Mouse (Mus musculus) stomach, postnatal 0 days (tissue): Measurements from ENCODE around the gene Nfib. TPM values are rescaled to one million over a fixed set of nuclear protein-coding genes. Genes with fewer than 3 reads are reported as not detected.

ENCODE experiments used
- ATAC-seq: fragments of 200-750 bp; cut with Nextera tagmentation; 2 replicates; pipeline ENCODE4 v1.8.0; 2017; ENCODE audit not compliant: low FRiP score, low TSS enrichment
- DNase-seq: peaks from one replicate; pipeline ENCODE4 v3.0.0-alpha.2; 2016; ENCODE audit warnings: low spot score
- H3K27ac ChIP-seq: fragments of 300-500 bp; sonication (generic); replicated peaks from 2 replicates; pipeline ENCODE4 v1.5.1; 2014; ENCODE audit warnings: mild to moderate bottlenecking, control low read depth
- H3K27me3 ChIP-seq: fragments of 300-500 bp; sonication (generic); 2 replicates; pipeline ENCODE4 v1.6.1; 2014; ENCODE audit warnings: low read length; ENCODE audit not compliant: control insufficient read depth, insufficient read depth
- H3K36me3 ChIP-seq: fragments of 300-500 bp; sonication (generic); 2 replicates; pipeline ENCODE4 v1.6.1; 2014; ENCODE audit warnings: low read length, mixed read lengths; ENCODE audit not compliant: control insufficient read depth, insufficient read depth
- H3K4me1 ChIP-seq: fragments of 300-500 bp; sonication (generic); replicated peaks from 2 replicates; pipeline ENCODE4 v1.6.1; 2014; ENCODE audit warnings: antibody characterized with exemption; ENCODE audit not compliant: control insufficient read depth, insufficient read depth
- H3K4me2 ChIP-seq: fragments of 300-500 bp; sonication (generic); replicated peaks from 2 replicates; pipeline ENCODE4 v1.6.1; 2014; ENCODE audit warnings: low read depth, mild to moderate bottlenecking, control low read depth, moderate library complexity
- H3K4me3 ChIP-seq: fragments of 300-500 bp; sonication (generic); 2 replicates; pipeline ENCODE4 v1.5.1; 2014; ENCODE audit warnings: low read depth, low read length, control low read depth
- H3K9ac ChIP-seq: fragments of 300-500 bp; sonication (generic); 2 replicates; pipeline ENCODE4 v1.6.1; 2014; ENCODE audit warnings: mild to moderate bottlenecking, low read length, control low read depth, mixed read lengths
- H3K9me3 ChIP-seq: fragments of 300-500 bp; sonication (generic); 2 replicates; pipeline ENCODE4 v1.6.1; 2016; ENCODE audit warnings: low read length; ENCODE audit not compliant: control insufficient read depth
- CTCF ChIP-seq: IDR thresholded peaks from 2 replicates; pipeline ENCODE4 v1.5.1; 2016; ENCODE audit warnings: antibody characterized with exemption, low read depth, mild to moderate bottlenecking, moderate library complexity
- EP300 ChIP-seq: optimal IDR thresholded peaks from 2 replicates; pipeline ENCODE3; 2016; ENCODE audit warnings: antibody characterized with exemption
- WGBS: fragments of 180-500 bp; shearing (Covaris S2); extraction: QIAGEN DNeasy Blood & Tissue Kit; methylation state at CpG from one replicate; pipeline ENCODE4 v1.1.7; 2014; 5-methylcytosine and 5-hydroxymethylcytosine counted together
- polyA plus RNA-seq: library from polyadenylated mRNA; unstranded; fragments of >200 nt; fragmentation: Nextera tagmentation; extraction: Ambion mirVana; gene quantifications from 2 replicates; pipeline ENCODE4 v1.2.1, GENCODE M21; 2015

The Nfib gene
- polyA plus RNA-seq, 1 experiment from 2014 or later = 19.9 TPM

DNA sequence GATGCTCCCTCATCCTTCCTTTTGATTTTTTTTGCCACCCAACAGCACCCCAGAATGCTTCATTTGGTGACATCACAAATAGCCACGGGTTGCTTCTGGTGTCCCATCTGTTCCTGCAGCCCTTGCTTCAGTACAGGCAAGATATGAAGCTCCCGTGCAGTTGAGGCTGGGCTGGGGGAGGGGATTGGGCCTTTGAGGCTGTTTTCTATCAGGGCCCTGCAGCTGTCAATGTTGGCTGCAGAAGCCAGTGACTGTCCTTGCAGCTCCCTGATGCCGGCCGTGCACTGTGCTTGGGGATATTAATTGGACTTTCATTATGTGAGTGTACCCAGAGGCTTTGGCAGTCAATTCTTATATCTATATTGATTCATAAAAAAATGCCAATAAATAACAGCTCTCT, 121.0 kb downstream of the Nfib start:
- WGBS = 60% methylated on average over 4 of the region's 4 CpGs
- DNase-seq (no peak), ATAC-seq (no peak)
- Histone ChIP-seq H3K9ac (no peak overlapping the region), H3K4me1 (no peaks in the 10 kb centered on the region), H3K4me3 (no peak overlapping the region), H3K9me3 (no peaks in the 10 kb centered on the region), H3K27ac (no peak overlapping the region), H3K4me2 (no peak overlapping the region), H3K36me3 (no peaks in the 10 kb centered on the region), H3K27me3 (no peaks in the 10 kb centered on the region)
- no peak for TF ChIP-seq CTCF
- no peak for TF ChIP-seq EP300

DNA sequence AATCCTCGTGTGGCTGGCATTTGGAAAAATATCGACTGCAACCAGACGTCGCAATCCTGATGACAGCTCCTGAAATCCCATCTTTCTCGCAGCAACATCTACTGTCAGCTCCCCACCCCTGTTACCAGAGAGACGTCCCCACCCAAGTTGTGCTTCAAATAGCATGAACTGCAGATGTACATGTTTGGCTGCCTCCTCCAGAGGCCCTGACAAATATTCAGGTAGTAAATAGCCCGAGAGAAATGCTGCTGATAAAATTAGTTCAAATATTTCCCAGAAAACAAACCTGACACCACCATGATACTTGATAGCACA, 132.3 kb downstream of the Nfib start:
- DNase-seq (no peak), ATAC-seq (no peak)
- no peak overlapping the region for H3K9ac ChIP-seq
- no peaks in the 10 kb centered on the region for H3K4me1 ChIP-seq
- H3K4me2 ChIP-seq = no peak overlapping the region
- H3K27me3 ChIP-seq = no peaks in the 10 kb centered on the region
- H3K36me3 ChIP-seq = no peaks in the 10 kb centered on the region
- 76% methylated on average over 7 of the region's 7 CpGs for WGBS
- no peak overlapping the region for H3K27ac ChIP-seq
- H3K9me3 ChIP-seq = no peaks in the 10 kb centered on the region
- TF ChIP-seq EP300 (no peak), CTCF (no peak)
- no peak overlapping the region for H3K4me3 ChIP-seq

DNA sequence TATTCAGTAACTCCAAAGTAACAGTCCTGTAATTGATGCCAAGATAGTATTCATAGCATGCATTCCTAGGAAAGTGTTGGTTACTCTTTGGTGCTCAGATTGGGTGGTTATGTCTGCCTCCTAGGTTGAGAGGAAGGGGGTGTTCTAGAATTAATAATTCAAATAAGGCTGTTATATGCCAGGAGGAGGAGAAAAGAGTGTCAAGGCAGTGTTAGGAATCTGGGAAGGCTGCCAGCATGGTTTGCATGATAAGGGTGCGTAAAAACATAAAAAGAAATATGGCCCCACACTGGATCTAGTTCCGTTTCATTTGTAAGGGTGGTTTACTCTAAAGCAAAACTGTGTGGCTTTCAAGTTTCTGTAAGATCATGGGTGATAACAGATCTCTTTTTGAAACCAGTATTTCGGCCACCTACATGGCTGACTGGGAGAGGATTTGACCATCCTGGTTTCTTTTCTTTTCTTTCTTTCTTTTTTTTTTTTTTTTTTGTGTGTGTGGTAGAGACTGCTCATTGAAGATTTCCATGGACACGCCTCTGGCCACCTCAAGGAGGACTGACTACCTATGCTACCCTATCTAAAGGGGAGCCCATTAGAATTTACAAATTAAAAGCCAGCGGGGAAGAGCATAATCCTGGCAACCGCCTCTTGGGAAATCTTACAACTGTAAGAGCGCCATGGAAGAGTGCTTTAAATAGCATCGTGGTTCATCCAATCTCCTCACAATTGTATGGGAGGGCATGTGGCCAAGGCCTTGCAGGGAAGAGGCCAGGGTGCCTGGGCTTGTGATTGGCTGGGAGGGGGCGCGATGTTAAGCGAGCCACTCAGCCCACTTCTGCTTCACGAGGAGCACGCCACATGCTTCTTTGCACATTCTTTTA, 132.9 kb downstream of the Nfib start:
- no peaks in the 10 kb centered on the region for H3K27me3 ChIP-seq
- no peak overlapping the region for H3K27ac ChIP-seq
- no peak overlapping the region for H3K4me3 ChIP-seq
- TF ChIP-seq CTCF (no peak), EP300 (no peak)
- no peak overlapping the region for H3K4me2 ChIP-seq
- H3K9me3 ChIP-seq = no peaks in the 10 kb centered on the region
- WGBS = 69% methylated on average over 13 of the region's 13 CpGs
- no peak overlapping the region for H3K9ac ChIP-seq
- ATAC-seq (no peak), DNase-seq (no peak)
- H3K4me1 ChIP-seq = no peaks in the 10 kb centered on the region
- H3K36me3 ChIP-seq = no peaks in the 10 kb centered on the region

DNA sequence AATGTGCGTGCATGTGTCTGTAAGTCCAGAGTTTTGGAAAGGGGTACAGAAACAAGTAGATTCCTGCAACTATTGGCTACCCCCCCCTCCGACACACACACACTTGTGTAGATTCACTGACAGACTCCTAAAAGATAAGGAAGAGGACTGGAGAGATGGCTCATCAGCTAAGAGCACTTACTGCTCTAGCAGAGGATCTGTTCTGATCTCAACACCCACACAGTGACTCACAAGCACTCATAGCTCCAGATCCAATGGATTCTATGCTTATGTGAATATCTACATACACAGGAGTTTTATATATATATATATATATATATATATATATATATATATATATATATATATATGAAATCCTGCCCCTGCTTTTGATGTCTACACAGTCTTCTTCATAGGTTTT, 146.7 kb downstream of the Nfib start:
- H3K27ac ChIP-seq = no peak overlapping the region
- 92% methylated on average over 2 of the region's 2 CpGs for WGBS
- H3K4me2 ChIP-seq = no peak overlapping the region
- ATAC-seq = no peak
- no peaks in the 10 kb centered on the region for H3K4me1 ChIP-seq
- no peak for TF ChIP-seq CTCF
- TF ChIP-seq EP300 = no peak
- no peaks in the 10 kb centered on the region for H3K27me3 ChIP-seq
- no peak overlapping the region for H3K4me3 ChIP-seq
- H3K36me3 ChIP-seq = no peaks in the 10 kb centered on the region
- no peaks in the 10 kb centered on the region for H3K9me3 ChIP-seq
- DNase-seq = no peak
- no peak overlapping the region for H3K9ac ChIP-seq

GRCm38 (mm10) chr4:82555673-82556171, 149.8 kb downstream of the Nfib start:
- Histone ChIP-seq H3K4me1 (no peaks in the 10 kb centered on the region), H3K27me3 (no peaks in the 10 kb centered on the region), H3K27ac (peak overlapping the region; percentile 70), H3K9ac (no peak overlapping the region), H3K9me3 (no peaks in the 10 kb centered on the region), H3K4me2 (peak overlapping the region; percentile 43), H3K4me3 (no peak overlapping the region), H3K36me3 (no peaks in the 10 kb centered on the region)
- DNase-seq (no peak), ATAC-seq (no peak)
- TF ChIP-seq EP300 (no peak), CTCF (no peak)
- WGBS = 40% methylated on average over 16 of the region's 16 CpGs

- no peak for DNase-seq
- no peak for TF ChIP-seq CTCF
- TF ChIP-seq EP300 = no peak
- WGBS = 75% methylated on average over 3 of the region's 3 CpGs
- no peak overlapping the region for H3K4me3 ChIP-seq
- H3K27ac ChIP-seq = no peak overlapping the region
- ATAC-seq = no peak
- no peak overlapping the region for H3K9ac ChIP-seq
- no peaks in the 10 kb centered on the region for H3K4me1 ChIP-seq
- no peaks in the 10 kb centered on the region for H3K9me3 ChIP-seq
- no peaks in the 10 kb centered on the region for H3K36me3 ChIP-seq
- H3K4me2 ChIP-seq = no peak overlapping the region
- H3K27me3 ChIP-seq = no peaks in the 10 kb centered on the region
Measured at GRCm38 (mm10) chr4:82553658-82554057, 151.9 kb downstream of the Nfib start.
